Mouse (Mus musculus): Measurements from ENCODE around the gene 4930579F01Rik.

DNA sequence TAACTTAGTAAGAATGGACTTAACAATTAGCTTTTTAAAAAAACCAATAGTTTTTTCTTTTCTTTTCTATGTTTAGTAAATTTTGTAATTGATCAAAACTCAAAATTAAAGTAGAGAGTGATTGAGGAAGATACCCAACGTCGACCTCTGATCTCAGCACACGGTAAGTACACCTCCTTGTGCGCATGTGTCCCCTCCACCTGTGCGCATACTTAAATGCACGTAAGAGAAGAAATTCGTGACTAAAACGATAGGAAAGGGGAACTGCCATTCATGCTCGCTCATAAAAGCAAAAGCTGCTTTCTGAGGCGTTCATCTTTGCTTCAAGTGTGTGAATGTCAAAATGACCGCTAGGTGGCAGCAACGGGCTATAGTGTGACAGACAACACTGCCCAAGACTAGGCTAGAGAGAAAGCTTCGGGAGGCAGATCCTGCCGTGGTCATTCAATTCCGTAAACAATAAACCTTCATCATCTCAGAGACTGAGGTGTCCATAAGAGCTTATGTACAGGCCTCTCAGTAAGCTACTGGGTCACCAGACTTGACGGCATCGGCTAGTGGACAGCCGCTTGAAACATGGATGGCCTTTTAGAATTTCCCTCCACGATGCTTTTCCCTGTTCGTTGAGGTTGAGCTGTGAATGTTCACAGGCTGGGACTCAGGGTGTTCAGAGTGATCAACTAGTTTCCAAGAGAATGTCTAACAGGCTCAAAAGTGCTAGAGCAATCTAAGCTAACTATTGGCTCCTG is 4.5 kb upstream of the 4930579F01Rik start:
- TF ChIP-seq CTCF (IDR thresholded peaks at IDR 0.05; ENCODE audit: borderline replicate concordance, insufficient read depth, low read depth, low read length) (peak; percentile 81), POLR2A (IDR thresholded peaks at IDR 0.05; ENCODE audit: borderline replicate concordance, insufficient read depth, low read length) (no peak)

Measured in cerebellum, adult 2 months (tissue).